In genomic region chrX:74425195-74425594, GRCm38 (mm10) we compare ENCODE assay signal across 8 mouse cellular contexts. TPM values are rescaled to one million over a fixed set of nuclear protein-coding genes. Genes with fewer than 3 reads are reported as not detected.
A peak's percentile ranks its signal among the peaks of the same experiment; 100 is the strongest.
DNase-seq lines count a peak whose midpoint lies in the region; ATAC-seq lines count a peak whose summit lies in the region.
"Had no signal": no experiment of that assay in that cellular context is flagged by ENCODE, and none has a peak within 500 bp of the region (broad histone marks: within the 10 kb centered on the region; RNA-seq: fewer than 3 reads in every experiment).

No protein-coding gene starts in this region.

- peak; percentile 64 for DNase-seq in Muller cell, postnatal 12 days (ENCODE audit: inconsistent ontology term)
- DNase-seq in adrenal gland, postnatal 36 days = peak; percentile 80 to 84
- no peak for DNase-seq in hindbrain, embryonic 14.5 days (ENCODE audit: low spot score)
- DNase-seq in left cerebral cortex, adult 18-20 months (ENCODE audit: low spot score in 2 of 2) = no peak
- no peak for DNase-seq in cerebellum, adult 9-11 months

- 90% methylated on average over 4 of the region's 4 CpGs for WGBS in hindbrain, embryonic 14.5 days

- no peak overlapping the region for H3K9ac ChIP-seq in hindbrain, embryonic 14.5 days
- H3K9ac ChIP-seq: embryonic facial prominence, embryonic 12.5 days had no signal

- 0 out of 4 replicates have a peak, but pooled peaks have one; percentile 18 to 26 for ATAC-seq in hematopoietic stem cell, adult 5-6 weeks (replicated peaks in 1 of 2; ENCODE audit: insufficient read depth in 1 of 2, low FRiP score in 2 of 2, low TSS enrichment in 1 of 2, low read depth in 1 of 2, poor library complexity in 2 of 2, severe bottlenecking in 2 of 2)
- peak; percentile 23 for ATAC-seq in megakaryocyte, adult 5-6 weeks (ENCODE audit: poor library complexity, severe bottlenecking)
- ATAC-seq in hindbrain, embryonic 14.5 days (ENCODE audit: low FRiP score) = no peak

- peaks cover 1% of the 10 kb centered on the region; the same call in 1 of the 2 replicates for H3K4me1 ChIP-seq in hindbrain, embryonic 14.5 days (replicated peaks; ENCODE audit: control insufficient read depth, insufficient read depth, low read length)
- H3K4me1 ChIP-seq: embryonic facial prominence, embryonic 12.5 days had no signal

- no peak overlapping the region for H3K4me2 ChIP-seq in hindbrain, embryonic 14.5 days (replicated peaks)
- H3K4me2 ChIP-seq: embryonic facial prominence, embryonic 12.5 days had no signal

- H3K4me3 ChIP-seq in hindbrain, embryonic 14.5 days (replicated peaks; ENCODE audit: low read length) = no peak overlapping the region
- H3K4me3 ChIP-seq: embryonic facial prominence, embryonic 12.5 days had no signal

- no peaks in the 10 kb centered on the region for H3K27me3 ChIP-seq in hindbrain, embryonic 14.5 days (ENCODE audit: control insufficient read depth, insufficient read depth, low read length)
- H3K27me3 ChIP-seq: embryonic facial prominence, embryonic 12.5 days had no signal

- no peak overlapping the region for H3K27ac ChIP-seq in hindbrain, embryonic 14.5 days
- H3K27ac ChIP-seq: embryonic facial prominence, embryonic 12.5 days had no signal

- H3K9me3 ChIP-seq in hindbrain, embryonic 14.5 days (ENCODE audit: control insufficient read depth, low read length) = no peaks in the 10 kb centered on the region
- H3K9me3 ChIP-seq: embryonic facial prominence, embryonic 12.5 days had no signal

- no peaks in the 10 kb centered on the region for H3K36me3 ChIP-seq in hindbrain, embryonic 14.5 days (replicated peaks; ENCODE audit: control insufficient read depth, insufficient read depth)
- H3K36me3 ChIP-seq: embryonic facial prominence, embryonic 12.5 days had no signal

RNA-seq across cellular contexts. Expression of gene G6pdx, which starts 3.8 kb away (rescaled TPM):
- total RNA-seq in adrenal gland, postnatal 36 days (2021) = 100 to 1,000 TPM; 172 to 176 TPM
- 54.5 and 63.1 TPM in 2 replicates for total RNA-seq in hematopoietic stem cell, adult 5-6 weeks (2017)
- 384 and 417 TPM in 2 replicates for total RNA-seq in megakaryocyte, adult 5-6 weeks (2015)
- total RNA-seq in megakaryocyte, adult 5-6 weeks (2017) = 261 and 303 TPM in 2 replicates
- 48.8 and 52.3 TPM in 2 replicates for polyA plus RNA-seq in hindbrain, embryonic 14.5 days (2014; fragmentation: Nextera tagmentation; extraction: Ambion mirVana)
- total RNA-seq in left cerebral cortex, adult 18-20 months (2021) = 10 to 100 TPM; 28.3 to 37.7 TPM

RNA-seq across cellular contexts. Expression of gene Ikbkg, which starts 32.1 kb away (rescaled TPM):
- total RNA-seq in adrenal gland, postnatal 36 days (2021) = 100 to 1,000 TPM in 1 of 2 experiments, 10 to 100 TPM in 1; 71.2 to 110 TPM
- total RNA-seq in hematopoietic stem cell, adult 5-6 weeks (2017) = 40.7 and 50.7 TPM in 2 replicates
- total RNA-seq in megakaryocyte, adult 5-6 weeks (2015) = 8.8 and 11.7 TPM in 2 replicates
- total RNA-seq in megakaryocyte, adult 5-6 weeks (2017) = 31.9 and 50.0 TPM in 2 replicates
- polyA plus RNA-seq in hindbrain, embryonic 14.5 days (2014; fragmentation: Nextera tagmentation; extraction: Ambion mirVana) = 17.8 and 21.5 TPM in 2 replicates
- 10 to 100 TPM; 41.3 to 45.7 TPM for total RNA-seq in left cerebral cortex, adult 18-20 months (2021)

RNA-seq across cellular contexts. Expression of gene Fam3a, which starts 32.1 kb away (rescaled TPM):
- 10 to 100 TPM; 28.6 TPM for total RNA-seq in adrenal gland, postnatal 36 days (2021)
- 12.6 and 15.8 TPM in 2 replicates for total RNA-seq in hematopoietic stem cell, adult 5-6 weeks (2017)
- total RNA-seq in megakaryocyte, adult 5-6 weeks (2015) = 13.5 and 14.6 TPM in 2 replicates
- 15.5 and 15.8 TPM in 2 replicates for total RNA-seq in megakaryocyte, adult 5-6 weeks (2017)
- polyA plus RNA-seq in hindbrain, embryonic 14.5 days (2014; fragmentation: Nextera tagmentation; extraction: Ambion mirVana) = 33.2 and 36.0 TPM in 2 replicates
- 10 to 100 TPM; 18.2 to 19.7 TPM for total RNA-seq in left cerebral cortex, adult 18-20 months (2021)

RNA-seq across cellular contexts. Expression of gene Slc10a3, which starts 52.0 kb away (rescaled TPM):
- total RNA-seq in adrenal gland, postnatal 36 days (2021) = 10 to 100 TPM; 22.8 to 26.8 TPM
- total RNA-seq in hematopoietic stem cell, adult 5-6 weeks (2017) = 9.7 and 11.3 TPM in 2 replicates
- 18.4 and 24.3 TPM in 2 replicates for total RNA-seq in megakaryocyte, adult 5-6 weeks (2015)
- 12.3 and 12.9 TPM in 2 replicates for total RNA-seq in megakaryocyte, adult 5-6 weeks (2017)
- 7.1 and 9.5 TPM in 2 replicates for polyA plus RNA-seq in hindbrain, embryonic 14.5 days (2014; fragmentation: Nextera tagmentation; extraction: Ambion mirVana)
- total RNA-seq in left cerebral cortex, adult 18-20 months (2021) = 1 to 10 TPM; 2.7 to 3.4 TPM

RNA-seq across cellular contexts. Expression of gene Ubl4a, which starts 52.2 kb away (rescaled TPM):
- 10 to 100 TPM; 59.6 to 72.6 TPM for total RNA-seq in adrenal gland, postnatal 36 days (2021)
- total RNA-seq in hematopoietic stem cell, adult 5-6 weeks (2017) = 20.8 and 25.7 TPM in 2 replicates
- 27.0 and 32.0 TPM in 2 replicates for total RNA-seq in megakaryocyte, adult 5-6 weeks (2015)
- total RNA-seq in megakaryocyte, adult 5-6 weeks (2017) = 11.5 and 13.1 TPM in 2 replicates
- polyA plus RNA-seq in hindbrain, embryonic 14.5 days (2014; fragmentation: Nextera tagmentation; extraction: Ambion mirVana) = 68.4 and 74.3 TPM in 2 replicates
- 10 to 100 TPM; 68.3 to 71.6 TPM for total RNA-seq in left cerebral cortex, adult 18-20 months (2021)

Comparison
In these comparisons a context has a peak if more than half of its experiments do, and no peak if none do; other contexts are left out.
1. DNase-seq: peak in Muller cell, postnatal 12 days (single experiment) and adrenal gland, postnatal 36 days (2 of 2); none in hindbrain, embryonic 14.5 days (single experiment), left cerebral cortex, adult 18-20 months (0 of 2) and cerebellum, adult 9-11 months (single experiment).